Mouse (Mus musculus) intestine, embryonic 16.5 days (tissue): ENCODE results near the gene Pllp. TPM values are rescaled to one million over a fixed set of nuclear protein-coding genes. Genes with fewer than 3 reads are reported as not detected.
A peak's percentile ranks its signal among the peaks of the same experiment; 100 is the strongest.

ENCODE experiments used
- ATAC-seq: fragments of 200-750 bp; cut with Nextera tagmentation; 2 replicates; pipeline ENCODE4 v1.8.0; 2017; ENCODE audit warnings: moderate TSS enrichment, moderate library complexity
- H3K27ac ChIP-seq: fragments of 300-500 bp; sonication (generic); 2 replicates; pipeline ENCODE4 v1.5.1; 2014; ENCODE audit warnings: mild to moderate bottlenecking, low read length
- H3K27me3 ChIP-seq: fragments of 300-500 bp; sonication (generic); replicated peaks from 2 replicates; pipeline ENCODE4 v1.6.1; 2014; ENCODE audit warnings: low read length, control low read depth, mixed read lengths; ENCODE audit not compliant: control insufficient read depth, insufficient read depth
- H3K36me3 ChIP-seq: fragments of 300-500 bp; sonication (generic); 2 replicates; pipeline ENCODE4 v1.6.1; 2014; ENCODE audit warnings: low read length, control low read depth; ENCODE audit not compliant: control insufficient read depth, insufficient read depth
- H3K4me1 ChIP-seq: fragments of 300-500 bp; sonication (generic); 2 replicates; pipeline ENCODE4 v1.6.1; 2014; ENCODE audit warnings: low read length, control low read depth, mixed read lengths; ENCODE audit not compliant: control insufficient read depth, insufficient read depth
- H3K4me2 ChIP-seq: fragments of 300-500 bp; sonication (generic); 2 replicates; pipeline ENCODE4 v1.6.1; 2014; ENCODE audit warnings: low read depth, low read length, control low read depth
- H3K4me3 ChIP-seq: fragments of 300-500 bp; sonication (generic); 2 replicates; pipeline ENCODE4 v1.5.1; 2014; ENCODE audit warnings: mild to moderate bottlenecking, low read length
- H3K9ac ChIP-seq: fragments of 300-500 bp; sonication (generic); 2 replicates; pipeline ENCODE4 v1.6.1; 2014; ENCODE audit warnings: low read depth, low read length
- H3K9me3 ChIP-seq: fragments of 300-500 bp; sonication (generic); 2 replicates; pipeline ENCODE4 v1.6.1; 2016; ENCODE audit warnings: low read length, control low read depth; ENCODE audit not compliant: control insufficient read depth
- WGBS: fragments of 180-500 bp; shearing (Covaris S2); extraction: QIAGEN DNeasy Blood & Tissue Kit; methylation state at CpG from one replicate; pipeline ENCODE4 v1.1.7; 2014; 5-methylcytosine and 5-hydroxymethylcytosine counted together
- polyA plus RNA-seq: library from polyadenylated mRNA; unstranded; fragments of >200 nt; fragmentation: Nextera tagmentation; extraction: Ambion mirVana; gene quantifications from 2 replicates; pipeline ENCODE4 v1.2.1, GENCODE M21; 2015

The Pllp gene
- polyA plus RNA-seq, 1 experiment from 2014 or later, result 64.0 TPM

DNA sequence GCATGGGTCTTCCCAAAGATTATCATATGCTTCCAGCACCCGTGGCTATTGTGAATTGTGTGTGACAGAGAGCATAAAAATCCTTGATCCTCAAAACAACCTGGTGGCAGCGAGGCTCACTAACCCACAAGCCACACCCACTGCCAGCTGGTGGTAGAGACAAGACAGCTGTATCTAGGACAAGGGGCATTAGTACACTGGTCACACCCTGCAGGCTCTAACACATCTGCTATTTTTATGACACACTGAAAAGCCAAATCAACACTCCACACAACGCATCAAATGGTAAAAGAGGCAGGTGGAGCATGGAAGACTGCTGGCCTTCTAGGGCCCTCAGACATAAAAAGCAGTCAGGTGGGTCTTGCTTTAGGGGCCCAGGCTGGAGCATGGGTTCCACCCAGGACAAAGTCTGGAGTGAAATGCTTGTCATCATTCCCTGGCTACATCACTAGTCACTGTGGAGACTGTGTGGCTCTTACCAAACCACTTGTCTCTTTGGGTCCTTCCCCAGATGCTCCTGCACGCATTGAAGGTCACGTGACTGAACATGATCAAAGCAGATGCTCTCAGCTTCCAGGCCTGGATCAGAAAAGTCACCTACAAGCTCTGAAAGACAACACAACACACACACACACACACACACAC is 37.9 kb upstream of the Pllp start:
- H3K9ac ChIP-seq, result no peak overlapping the region
- ATAC-seq, result peak; percentile 89
- 55% methylated on average over 5 of the region's 5 CpGs for WGBS
- peaks cover 13% of the 10 kb centered on the region; the same call in 1 of the 2 replicates for H3K4me1 ChIP-seq
- H3K4me3 ChIP-seq, result no peak overlapping the region
- H3K36me3 ChIP-seq, result no peaks in the 10 kb centered on the region
- no peak overlapping the region for H3K4me2 ChIP-seq
- H3K27ac ChIP-seq, result no peak overlapping the region
- no peaks in the 10 kb centered on the region for H3K27me3 ChIP-seq
- no peaks in the 10 kb centered on the region for H3K9me3 ChIP-seq

DNA sequence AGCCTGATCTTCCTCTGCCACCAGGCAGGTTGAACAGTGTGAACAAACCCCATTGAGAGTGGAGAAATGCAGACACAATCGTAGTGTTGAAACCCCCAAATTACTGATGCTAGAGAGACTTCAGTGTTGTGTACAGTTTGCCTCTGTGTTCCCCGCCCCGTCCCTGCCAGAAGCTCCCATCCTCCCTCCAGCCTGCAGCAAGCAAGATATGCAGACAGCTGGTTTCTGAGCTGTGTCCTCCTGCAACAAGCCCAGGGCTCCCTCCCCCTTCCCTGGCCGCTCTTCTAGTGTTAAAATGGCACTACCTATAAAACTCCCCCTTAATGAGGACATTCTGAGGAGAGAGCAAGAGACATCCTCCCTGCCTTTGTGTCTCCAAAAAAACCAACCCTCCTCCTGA is 33.2 kb upstream of the Pllp start:
- Histone ChIP-seq H3K9me3 (no peaks in the 10 kb centered on the region), H3K4me1 (peaks cover 10% of the 10 kb centered on the region; the same call in 1 of the 2 replicates), H3K4me3 (no peak overlapping the region), H3K27ac (0 out of 2 replicates have a peak overlapping the region, but pooled peaks have one; percentile 37), H3K4me2 (no peak overlapping the region), H3K27me3 (no peaks in the 10 kb centered on the region), H3K36me3 (no peaks in the 10 kb centered on the region), H3K9ac (no peak overlapping the region)
- ATAC-seq, result no peak
- 42% methylated on average over 4 of the region's 4 CpGs for WGBS

DNA sequence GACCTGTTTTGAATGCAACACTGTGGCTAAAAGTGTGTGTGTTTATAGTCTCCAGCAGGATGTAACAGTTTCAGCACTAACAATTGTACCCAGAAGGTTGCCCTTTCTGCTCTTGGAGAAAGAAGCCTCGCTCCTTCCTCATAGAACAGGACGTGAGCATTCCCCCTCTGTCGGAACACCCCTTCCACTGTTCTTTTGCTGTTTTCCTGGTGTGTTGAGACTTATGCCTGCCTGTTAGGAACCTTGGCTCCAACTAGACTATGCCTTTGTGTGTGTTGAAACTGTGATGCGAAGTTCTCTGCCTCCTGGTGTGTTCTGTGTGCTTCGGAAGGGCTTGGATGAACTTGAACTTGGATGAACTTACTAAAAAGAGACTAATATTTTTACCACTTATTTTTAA is 29.9 kb upstream of the Pllp start:
- Histone ChIP-seq H3K9me3 (no peaks in the 10 kb centered on the region), H3K27me3 (no peaks in the 10 kb centered on the region), H3K4me3 (no peak overlapping the region), H3K27ac (no peak overlapping the region), H3K9ac (no peak overlapping the region), H3K4me2 (no peak overlapping the region), H3K4me1 (peaks cover 4% of the 10 kb centered on the region; the same call in 1 of the 2 replicates), H3K36me3 (no peaks in the 10 kb centered on the region)
- ATAC-seq, result no peak
- 77% methylated on average over 5 of the region's 5 CpGs for WGBS

DNA sequence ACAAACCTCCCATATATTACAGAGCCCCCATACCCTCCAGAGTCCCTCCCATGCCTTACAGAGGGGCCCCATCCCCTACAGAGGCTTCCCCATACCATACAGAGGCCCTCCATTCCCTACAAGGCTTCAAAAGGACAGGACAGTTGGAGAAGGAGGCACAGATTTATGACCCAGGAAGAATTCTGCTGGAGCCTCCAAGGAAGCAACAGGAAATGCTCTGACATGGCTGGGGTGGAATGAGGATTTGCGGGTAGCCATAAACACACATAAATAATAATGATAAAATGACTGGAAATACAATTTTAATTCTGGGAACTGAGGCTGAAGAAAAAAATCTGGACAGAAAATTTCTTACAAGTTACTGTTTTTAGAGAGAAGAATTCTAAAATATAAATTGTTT is 20.8 kb upstream of the Pllp start:
- no peaks in the 10 kb centered on the region for H3K36me3 ChIP-seq
- ATAC-seq, result no peak
- 60% methylated on average over 1 of the region's 1 CpGs for WGBS
- H3K9me3 ChIP-seq, result no peaks in the 10 kb centered on the region
- no peak overlapping the region for H3K9ac ChIP-seq
- no peak overlapping the region for H3K4me2 ChIP-seq
- no peaks in the 10 kb centered on the region for H3K4me1 ChIP-seq
- no peaks in the 10 kb centered on the region for H3K27me3 ChIP-seq
- no peak overlapping the region for H3K27ac ChIP-seq
- no peak overlapping the region for H3K4me3 ChIP-seq

DNA sequence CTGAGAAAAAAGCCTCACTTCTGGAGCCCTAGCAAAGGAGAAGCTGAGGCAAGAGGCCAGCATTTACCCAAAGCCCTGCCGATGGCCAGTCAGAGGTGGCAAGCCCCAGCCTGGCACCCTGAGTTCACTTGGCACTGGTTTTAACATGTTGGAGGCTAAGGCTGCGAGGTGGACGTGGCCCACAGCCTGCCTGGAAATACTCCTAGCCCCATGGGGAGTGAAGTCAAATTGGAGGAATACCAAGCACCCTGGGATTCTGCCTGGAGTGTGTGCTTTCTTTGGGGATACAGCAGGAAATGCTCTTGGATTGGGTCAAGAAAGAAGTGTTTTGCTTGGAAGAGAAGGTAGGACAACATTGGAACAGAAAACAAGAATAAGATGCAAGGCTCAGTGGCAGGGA is 19.8 kb upstream of the Pllp start:
- no peaks in the 10 kb centered on the region for H3K9me3 ChIP-seq
- no peak for ATAC-seq

DNA sequence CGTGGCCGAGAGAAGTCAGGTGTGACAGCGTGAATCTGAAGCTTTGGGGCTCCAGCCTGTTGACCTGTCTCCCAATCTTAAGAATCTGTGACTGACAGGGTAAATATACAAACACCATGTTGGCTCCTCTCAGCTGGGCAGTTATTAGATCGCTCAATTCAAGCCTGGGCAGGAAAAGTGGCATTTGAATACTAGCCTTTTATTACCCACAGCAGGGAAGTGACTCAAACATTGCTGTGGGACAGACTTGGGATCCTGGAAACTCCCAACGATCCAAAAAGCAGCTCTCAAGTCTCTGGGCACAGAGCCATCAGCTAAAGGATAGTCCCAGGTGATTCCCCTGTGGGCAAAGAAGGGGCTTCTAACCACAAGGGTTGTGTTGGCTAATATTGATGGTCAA is 18.5 kb upstream of the Pllp start:
- no peak overlapping the region for H3K9ac ChIP-seq
- no peaks in the 10 kb centered on the region for H3K4me1 ChIP-seq
- no peak overlapping the region for H3K4me3 ChIP-seq
- WGBS, result 54% methylated on average over 5 of the region's 5 CpGs
- no peak for ATAC-seq
- H3K36me3 ChIP-seq, result no peaks in the 10 kb centered on the region
- no peaks in the 10 kb centered on the region for H3K27me3 ChIP-seq
- no peaks in the 10 kb centered on the region for H3K9me3 ChIP-seq
- no peak overlapping the region for H3K27ac ChIP-seq
- H3K4me2 ChIP-seq, result no peak overlapping the region

More for the DNA sequence above, 19.8 kb upstream of the Pllp start:
- Histone ChIP-seq H3K36me3 (no peaks in the 10 kb centered on the region), H3K4me1 (no peaks in the 10 kb centered on the region), H3K4me3 (no peak overlapping the region), H3K27me3 (no peaks in the 10 kb centered on the region), H3K4me2 (no peak overlapping the region), H3K27ac (no peak overlapping the region), H3K9ac (no peak overlapping the region)
- WGBS, result 83% methylated on average over 3 of the region's 3 CpGs

DNA sequence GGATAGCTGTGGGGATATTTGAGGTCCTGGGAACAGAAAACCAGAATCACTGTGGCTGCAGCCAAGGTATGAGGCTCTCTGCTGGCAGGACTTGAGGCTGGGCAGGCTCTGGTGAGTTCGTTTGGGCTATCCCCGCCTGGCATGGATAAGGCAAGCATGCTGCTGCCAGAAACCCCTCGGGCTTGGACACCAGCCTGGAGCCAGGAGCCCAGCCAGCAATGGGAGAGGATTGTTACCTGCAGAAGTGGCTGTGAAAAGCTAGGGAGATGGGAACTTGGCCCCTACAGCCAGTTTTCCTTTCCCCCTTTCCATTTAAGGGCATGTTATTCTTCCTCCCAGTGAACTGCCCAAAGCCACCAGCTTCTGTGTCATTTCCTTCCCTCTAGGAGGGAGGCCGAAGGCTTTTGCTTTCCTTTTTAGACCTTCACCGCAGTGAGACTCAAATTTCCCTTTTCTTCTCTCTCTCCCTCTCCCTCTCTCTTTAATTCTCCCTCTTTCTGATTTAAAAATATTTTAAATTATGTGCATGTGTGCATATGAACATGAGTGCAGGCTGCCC is 15.2 kb upstream of the Pllp start:
- H3K27me3 ChIP-seq, result no peaks in the 10 kb centered on the region
- H3K27ac ChIP-seq, result peak overlapping the region; percentile 57; the same call in 1 of the 2 replicates
- no peak overlapping the region for H3K4me2 ChIP-seq
- 0 out of 2 replicates have a peak overlapping the region, but pooled peaks have one; percentile 21 for H3K9ac ChIP-seq
- 52% methylated on average over 5 of the region's 5 CpGs for WGBS
- ATAC-seq, result no peak
- H3K36me3 ChIP-seq, result no peaks in the 10 kb centered on the region
- H3K4me1 ChIP-seq, result 0 out of 2 replicates have a peak, but pooled peaks cover 5% of the 10 kb centered on the region
- H3K4me3 ChIP-seq, result no peak overlapping the region
- no peaks in the 10 kb centered on the region for H3K9me3 ChIP-seq

DNA sequence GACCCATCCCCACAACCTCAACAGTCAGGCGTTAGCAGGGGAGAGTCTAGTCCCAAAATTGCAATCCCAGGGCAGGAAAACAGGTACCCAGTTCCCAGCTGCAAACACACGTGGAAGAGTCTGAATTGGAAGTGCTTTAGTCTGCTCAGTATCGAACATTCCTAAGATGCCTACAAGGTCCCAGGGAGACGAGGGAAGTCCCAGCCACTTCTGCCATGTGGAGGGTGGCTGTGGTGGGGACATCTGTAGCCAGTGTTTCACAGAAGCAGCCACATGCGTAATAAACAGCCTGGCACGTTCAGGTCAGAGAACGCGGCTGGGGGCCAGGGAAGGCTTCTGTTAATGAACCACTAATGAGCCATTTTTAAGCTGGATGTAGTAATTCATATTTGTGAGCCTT is 14.3 kb upstream of the Pllp start:
- WGBS, result 62% methylated on average over 8 of the region's 8 CpGs
- no peak for ATAC-seq
- Histone ChIP-seq H3K9me3 (no peaks in the 10 kb centered on the region), H3K4me2 (no peak overlapping the region), H3K27ac (no peak overlapping the region), H3K27me3 (no peaks in the 10 kb centered on the region), H3K36me3 (no peaks in the 10 kb centered on the region), H3K4me1 (0 out of 2 replicates have a peak, but pooled peaks cover 5% of the 10 kb centered on the region), H3K4me3 (no peak overlapping the region), H3K9ac (no peak overlapping the region)

DNA sequence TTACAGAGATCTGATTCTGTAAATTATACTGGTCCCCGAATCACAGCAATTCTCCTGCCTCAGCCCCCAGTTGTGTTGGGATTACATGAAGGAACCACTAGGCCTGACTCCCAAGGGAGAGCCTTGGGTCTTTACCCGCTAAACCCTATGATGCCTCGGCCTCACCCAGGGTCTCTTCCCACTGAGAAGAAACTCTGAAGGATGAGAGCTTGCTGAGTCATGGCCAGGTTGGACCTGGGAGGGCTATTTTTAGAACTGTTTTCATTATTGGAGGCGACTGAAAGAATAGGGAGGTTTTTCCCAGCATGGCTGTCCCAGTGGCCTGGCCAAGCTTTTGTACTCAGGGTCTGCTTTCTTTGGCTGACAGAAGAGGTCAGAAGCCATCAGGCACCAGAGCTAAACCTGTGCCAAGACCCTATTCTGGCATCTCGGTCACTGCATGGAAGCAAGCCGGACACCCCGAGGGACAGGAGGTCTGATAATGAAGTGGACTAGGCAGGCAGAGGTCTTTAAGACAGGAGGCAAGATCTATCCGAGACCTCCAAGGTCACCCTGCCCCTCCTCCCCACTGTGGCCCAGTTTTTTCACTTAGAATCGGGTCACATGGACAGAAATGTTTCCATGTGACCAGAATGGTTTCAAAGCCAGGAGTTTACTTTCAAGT is 10.8 kb upstream of the Pllp start:
- WGBS, result 77% methylated on average over 9 of the region's 9 CpGs
- H3K27me3 ChIP-seq, result no peaks in the 10 kb centered on the region
- no peak overlapping the region for H3K4me3 ChIP-seq
- H3K9ac ChIP-seq, result no peak overlapping the region
- no peak overlapping the region for H3K27ac ChIP-seq
- ATAC-seq, result no peak
- 0 out of 2 replicates have a peak, but pooled peaks cover 5% of the 10 kb centered on the region for H3K4me1 ChIP-seq
- H3K4me2 ChIP-seq, result no peak overlapping the region
- no peaks in the 10 kb centered on the region for H3K36me3 ChIP-seq
- H3K9me3 ChIP-seq, result no peaks in the 10 kb centered on the region
